ENCODE assay signal across 11 mouse cellular contexts in the genomic region with DNA sequence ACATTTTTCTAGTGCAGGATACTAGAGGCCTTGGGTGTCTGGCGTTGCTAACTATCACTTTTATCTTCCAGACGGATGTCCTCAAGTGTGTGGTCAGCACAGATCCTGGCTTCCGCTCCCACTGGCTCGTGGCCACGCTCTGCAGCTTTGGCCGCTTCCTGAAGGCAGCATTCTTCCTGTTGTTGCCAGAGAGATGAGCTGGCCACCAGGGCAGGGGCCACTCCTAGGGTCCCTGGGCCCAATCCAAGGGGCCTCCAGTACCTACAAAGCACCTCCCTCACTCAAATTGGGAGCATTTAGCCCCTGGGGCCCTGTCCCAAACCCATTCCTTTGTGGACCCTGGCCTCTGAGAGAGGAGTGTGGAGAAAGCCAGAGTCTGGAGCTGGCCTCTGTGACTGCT. TPM values are rescaled to one million over a fixed set of nuclear protein-coding genes. Genes with fewer than 3 reads are reported as not detected.
DNase-seq lines count a peak whose midpoint lies in the region; ATAC-seq and TF ChIP-seq lines count a peak whose summit lies in the region.
"Had no signal": no experiment of that assay in that cellular context is flagged by ENCODE, and none has a peak within 500 bp of the region (broad histone marks: within the 10 kb centered on the region; RNA-seq: fewer than 3 reads in every experiment).

No protein-coding gene starts in this region.

- 0 out of 2 replicates have a peak, but pooled peaks have one; percentile 24 for TF ChIP-seq EP300 in liver, postnatal 0 days (IDR thresholded peaks at IDR 0.05; ENCODE audit: low read depth)

- no peak overlapping the region for H3K4me3 ChIP-seq in heart, embryonic 12.5 days
- H3K4me3 ChIP-seq in liver, postnatal 0 days (ENCODE audit: low read depth, low read length) = no peak overlapping the region
- no peak overlapping the region for H3K4me3 ChIP-seq in midbrain, postnatal 0 days (ENCODE audit: low read depth, low read length)
- H3K4me3 ChIP-seq: embryonic facial prominence, embryonic 13.5 days; stomach, embryonic 15.5 days had no signal

- H3K27me3 ChIP-seq in heart, embryonic 12.5 days (replicated peaks) = no peaks in the 10 kb centered on the region
- H3K27me3 ChIP-seq in liver, postnatal 0 days (ENCODE audit: insufficient read depth, low read length) = no peaks in the 10 kb centered on the region
- no peaks in the 10 kb centered on the region for H3K27me3 ChIP-seq in midbrain, postnatal 0 days (ENCODE audit: insufficient read depth, low read length)
- H3K27me3 ChIP-seq: embryonic facial prominence, embryonic 13.5 days; stomach, embryonic 15.5 days had no signal

- no peaks in the 10 kb centered on the region for H3K9me3 ChIP-seq in heart, embryonic 12.5 days (replicated peaks)
- no peaks in the 10 kb centered on the region for H3K9me3 ChIP-seq in liver, postnatal 0 days (ENCODE audit: low read length)
- H3K9me3 ChIP-seq in midbrain, postnatal 0 days (ENCODE audit: low read length) = no peaks in the 10 kb centered on the region
- H3K9me3 ChIP-seq: embryonic facial prominence, embryonic 13.5 days; stomach, embryonic 15.5 days had no signal

- H3K9ac ChIP-seq in heart, embryonic 12.5 days = no peak overlapping the region
- H3K9ac ChIP-seq in liver, postnatal 0 days (replicated peaks) = no peak overlapping the region
- no peak overlapping the region for H3K9ac ChIP-seq in midbrain, postnatal 0 days (replicated peaks; ENCODE audit: low read length, poor library complexity, severe bottlenecking)
- H3K9ac ChIP-seq: embryonic facial prominence, embryonic 13.5 days; stomach, embryonic 15.5 days had no signal

- no peak for TF ChIP-seq CTCF in liver, postnatal 0 days (IDR thresholded peaks at IDR 0.05; ENCODE audit: low read depth)
- no peak for TF ChIP-seq CTCF in midbrain, postnatal 0 days (IDR thresholded peaks at IDR 0.05)

- H3K27ac ChIP-seq in heart, embryonic 12.5 days (ENCODE audit: poor library complexity, severe bottlenecking) = peak overlapping the region; percentile 60; the same call in 1 of the 2 replicates
- H3K27ac ChIP-seq in liver, postnatal 0 days (ENCODE audit: low read depth) = peak overlapping the region; percentile 67; the same call in 1 of the 2 replicates
- no peak overlapping the region for H3K27ac ChIP-seq in midbrain, postnatal 0 days (ENCODE audit: low read depth, low read length)
- H3K27ac ChIP-seq: embryonic facial prominence, embryonic 13.5 days; macrophage; stomach, embryonic 15.5 days had no signal

- DNase-seq in urinary bladder, adult 18-20 months (ENCODE audit: low spot score in 2 of 2) = peak; percentile 17 to 60
- DNase-seq in urinary bladder, adult 2 months (ENCODE audit: low spot score) = no peak
- peak; percentile 34 for DNase-seq in liver, postnatal 0 days
- DNase-seq in midbrain, postnatal 0 days (ENCODE audit: low spot score) = no peak

- peaks cover 35% of the 10 kb centered on the region for H3K36me3 ChIP-seq in heart, embryonic 12.5 days
- H3K36me3 ChIP-seq in liver, postnatal 0 days (replicated peaks; ENCODE audit: insufficient read depth, low read length) = no peaks in the 10 kb centered on the region
- H3K36me3 ChIP-seq in midbrain, postnatal 0 days (ENCODE audit: insufficient read depth, low read length) = peaks cover 15% of the 10 kb centered on the region

- H3K4me2 ChIP-seq in heart, embryonic 12.5 days = no peak overlapping the region
- no peak overlapping the region for H3K4me2 ChIP-seq in liver, postnatal 0 days (ENCODE audit: low read depth, low read length)
- H3K4me2 ChIP-seq in midbrain, postnatal 0 days (ENCODE audit: low read depth, low read length, poor library complexity, severe bottlenecking) = no peak overlapping the region
- H3K4me2 ChIP-seq: embryonic facial prominence, embryonic 13.5 days; stomach, embryonic 15.5 days had no signal

- WGBS in heart, embryonic 12.5 days = 45% methylated on average over 6 of the region's 6 CpGs
- WGBS in liver, postnatal 0 days (ENCODE audit: insufficient replicate concordance) = 71% methylated on average over 6 of the region's 6 CpGs
- WGBS in midbrain, postnatal 0 days = 79% methylated on average over 6 of the region's 6 CpGs

- ATAC-seq in heart, embryonic 12.5 days (ENCODE audit: insufficient number of reproducible peaks, low FRiP score) = peak; percentile 57
- no peak for ATAC-seq in liver, postnatal 0 days
- no peak for ATAC-seq in midbrain, postnatal 0 days (ENCODE audit: low FRiP score)
- no peak for ATAC-seq in monocyte, adult 5-6 weeks (replicated peaks; ENCODE audit: insufficient number of reproducible peaks, low FRiP score, low TSS enrichment, poor library complexity, severe bottlenecking)
- ATAC-seq in megakaryocyte-erythroid progenitor cell, adult 5-6 weeks (replicated peaks; ENCODE audit: low FRiP score, low TSS enrichment, poor library complexity, severe bottlenecking) = no peak
- no peak for ATAC-seq in granulocyte monocyte progenitor cell, adult 5-6 weeks (replicated peaks; ENCODE audit: poor library complexity, severe bottlenecking)

- peaks cover 30% of the 10 kb centered on the region for H3K4me1 ChIP-seq in heart, embryonic 12.5 days (replicated peaks)
- H3K4me1 ChIP-seq in liver, postnatal 0 days (ENCODE audit: insufficient read depth) = 0 out of 2 replicates have a peak, but pooled peaks cover 3% of the 10 kb centered on the region
- no peaks in the 10 kb centered on the region for H3K4me1 ChIP-seq in midbrain, postnatal 0 days (ENCODE audit: insufficient read depth, low read length)
- H3K4me1 ChIP-seq: embryonic facial prominence, embryonic 13.5 days; stomach, embryonic 15.5 days had no signal

RNA-seq across cellular contexts. Expression of a gene that starts 9.5 kb away (rescaled TPM):
- polyA plus RNA-seq in urinary bladder, adult 2 months (2012; rRNA removed) = 51.8 and 52.5 TPM in 2 replicates
- 48.1 and 50.0 TPM in 2 replicates for polyA plus RNA-seq in heart, embryonic 12.5 days (2016; fragmentation: Nextera tagmentation; extraction: Ambion mirVana)
- 6.8 and 7.2 TPM in 2 replicates for polyA plus RNA-seq in liver, postnatal 0 days (2015; fragmentation: Nextera tagmentation; extraction: Ambion mirVana)
- 99.4 and 108 TPM in 2 replicates for total RNA-seq in midbrain, postnatal 0 days (2014; rRNA removed)
- 95.4 and 96.6 TPM in 2 replicates for polyA plus RNA-seq in midbrain, postnatal 0 days (2015; fragmentation: Nextera tagmentation; extraction: Ambion mirVana)
- total RNA-seq in monocyte, adult 5-6 weeks (2017) = not detected in 3 replicates
- total RNA-seq in megakaryocyte-erythroid progenitor cell, adult 5-6 weeks (2014; fragmentation: Nextera tagmentation) = not detected in 2 replicates
- not detected in 2 replicates for total RNA-seq in megakaryocyte-erythroid progenitor cell, adult 5-6 weeks (2017)
- 0.43 and 0.60 TPM in 2 replicates for total RNA-seq in granulocyte monocyte progenitor cell, adult 5-6 weeks (2014; fragmentation: Nextera tagmentation)
- total RNA-seq in granulocyte monocyte progenitor cell, adult 5-6 weeks (2017) = 0.26 and 0.43 TPM in 2 replicates
- polyA plus RNA-seq: macrophage had no signal

RNA-seq across cellular contexts. Expression of a gene that starts 36.5 kb away (rescaled TPM):
- polyA plus RNA-seq in urinary bladder, adult 2 months (2012; rRNA removed) = 141 and 169 TPM in 2 replicates
- 133 and 143 TPM in 2 replicates for polyA plus RNA-seq in heart, embryonic 12.5 days (2016; fragmentation: Nextera tagmentation; extraction: Ambion mirVana)
- polyA plus RNA-seq in liver, postnatal 0 days (2015; fragmentation: Nextera tagmentation; extraction: Ambion mirVana) = 39.6 and 41.3 TPM in 2 replicates
- 301 and 335 TPM in 2 replicates for total RNA-seq in midbrain, postnatal 0 days (2014; rRNA removed)
- 362 and 412 TPM in 2 replicates for polyA plus RNA-seq in midbrain, postnatal 0 days (2015; fragmentation: Nextera tagmentation; extraction: Ambion mirVana)
- total RNA-seq in monocyte, adult 5-6 weeks (2017) = 26.7 to 48.0 TPM (median 46.0 TPM) in 3 replicates
- 63.5 and 82.3 TPM in 2 replicates for total RNA-seq in megakaryocyte-erythroid progenitor cell, adult 5-6 weeks (2014; fragmentation: Nextera tagmentation)
- total RNA-seq in megakaryocyte-erythroid progenitor cell, adult 5-6 weeks (2017) = 50.4 and 60.8 TPM in 2 replicates
- 53.5 and 65.0 TPM in 2 replicates for total RNA-seq in granulocyte monocyte progenitor cell, adult 5-6 weeks (2014; fragmentation: Nextera tagmentation)
- 30.9 and 38.5 TPM in 2 replicates for total RNA-seq in granulocyte monocyte progenitor cell, adult 5-6 weeks (2017)

RNA-seq across cellular contexts. Expression of a gene that starts 56.3 kb away (rescaled TPM):
- polyA plus RNA-seq in urinary bladder, adult 2 months (2012; rRNA removed) = 49.8 and 52.4 TPM in 2 replicates
- polyA plus RNA-seq in heart, embryonic 12.5 days (2016; fragmentation: Nextera tagmentation; extraction: Ambion mirVana) = 68.1 and 73.1 TPM in 2 replicates
- 48.9 and 51.6 TPM in 2 replicates for polyA plus RNA-seq in liver, postnatal 0 days (2015; fragmentation: Nextera tagmentation; extraction: Ambion mirVana)
- 39.3 and 58.7 TPM in 2 replicates for total RNA-seq in midbrain, postnatal 0 days (2014; rRNA removed)
- polyA plus RNA-seq in midbrain, postnatal 0 days (2015; fragmentation: Nextera tagmentation; extraction: Ambion mirVana) = 75.8 and 81.8 TPM in 2 replicates
- 21.7 to 86.4 TPM (median 55.1 TPM) in 3 replicates for total RNA-seq in monocyte, adult 5-6 weeks (2017)
- 57.9 and 79.1 TPM in 2 replicates for total RNA-seq in megakaryocyte-erythroid progenitor cell, adult 5-6 weeks (2014; fragmentation: Nextera tagmentation)
- 55.6 and 116 TPM in 2 replicates for total RNA-seq in megakaryocyte-erythroid progenitor cell, adult 5-6 weeks (2017)
- total RNA-seq in granulocyte monocyte progenitor cell, adult 5-6 weeks (2014; fragmentation: Nextera tagmentation) = 29.7 and 61.9 TPM in 2 replicates
- 46.8 and 87.7 TPM in 2 replicates for total RNA-seq in granulocyte monocyte progenitor cell, adult 5-6 weeks (2017)

RNA-seq across cellular contexts. Expression of a gene that starts 59.7 kb away (rescaled TPM):
- 39.9 and 43.8 TPM in 2 replicates for polyA plus RNA-seq in urinary bladder, adult 2 months (2012; rRNA removed)
- 47.2 and 51.8 TPM in 2 replicates for polyA plus RNA-seq in heart, embryonic 12.5 days (2016; fragmentation: Nextera tagmentation; extraction: Ambion mirVana)
- 13.0 TPM in 2 replicates for polyA plus RNA-seq in liver, postnatal 0 days (2015; fragmentation: Nextera tagmentation; extraction: Ambion mirVana)
- total RNA-seq in midbrain, postnatal 0 days (2014; rRNA removed) = 56.0 and 63.3 TPM in 2 replicates
- polyA plus RNA-seq in midbrain, postnatal 0 days (2015; fragmentation: Nextera tagmentation; extraction: Ambion mirVana) = 53.7 and 57.1 TPM in 2 replicates
- total RNA-seq in monocyte, adult 5-6 weeks (2017) = 6.8 to 26.3 TPM (median 11.5 TPM) in 3 replicates
- total RNA-seq in megakaryocyte-erythroid progenitor cell, adult 5-6 weeks (2014; fragmentation: Nextera tagmentation) = 23.6 and 35.0 TPM in 2 replicates
- total RNA-seq in megakaryocyte-erythroid progenitor cell, adult 5-6 weeks (2017) = 16.5 and 30.0 TPM in 2 replicates
- 30.8 and 57.7 TPM in 2 replicates for total RNA-seq in granulocyte monocyte progenitor cell, adult 5-6 weeks (2014; fragmentation: Nextera tagmentation)
- 16.7 and 25.0 TPM in 2 replicates for total RNA-seq in granulocyte monocyte progenitor cell, adult 5-6 weeks (2017)

Comparison
In these comparisons a context has a peak if more than half of its experiments do, and no peak if none do; other contexts are left out.
1. DNase-seq: peak in urinary bladder, adult 18-20 months (2 of 2) and liver, postnatal 0 days (single experiment); none in urinary bladder, adult 2 months (single experiment) and midbrain, postnatal 0 days (single experiment).
2. RNA of a gene that starts 9.5 kb away (total RNA-seq): 99.4 to 108 TPM in midbrain, postnatal 0 days; 0.26 to 0.60 TPM in granulocyte monocyte progenitor cell, adult 5-6 weeks, not detected in monocyte, adult 5-6 weeks and not detected in megakaryocyte-erythroid progenitor cell, adult 5-6 weeks; every median in the first group is over 10 times any median in the second.